Mouse (Mus musculus) thymus, postnatal 25 days (tissue): Measurements from ENCODE around the gene Olfr890.
"Not testable (repeated sequence)": the region's sequence is repeated elsewhere in the genome, so short reads cannot be mapped to it uniquely, and the experiment has no call there.

Experiments used
- DNase-seq: peaks from one replicate; pipeline ENCODE4 v3.0.0; 2022

The Olfr890 gene

GRCm38 (mm10) chr9:38142217-38142616 is at the start of gene Olfr890:
Gene Olfr890, plus strand, starts transcription at chr9:38142517.
- no peak for DNase-seq

GRCm38 (mm10) chr9:38107828-38108227 is 34.5 kb upstream of the Olfr890 start, which contains the start of gene Olfr888:
Gene Olfr888, plus strand, starts transcription at chr9:38108128.
- no peak for DNase-seq

- no peak for DNase-seq
Measured at GRCm38 (mm10) chr9:38114898-38115297, 27.4 kb upstream of the Olfr890 start, which contains the start of gene Olfr889. Gene Olfr889, plus strand, starts transcription at chr9:38115198.

GRCm38 (mm10) chr9:38168341-38168740 is 26.0 kb downstream of the Olfr890 start:
- not testable (repeated sequence) for DNase-seq

GRCm38 (mm10) chr9:38180721-38181120 is 38.4 kb downstream of the Olfr890 start, which contains the start of gene Olfr891:
Gene Olfr891, minus strand, starts transcription at chr9:38180821.
- no peak for DNase-seq
